Mouse (Mus musculus): ENCODE measurements around the gene Ivl.

DNA sequence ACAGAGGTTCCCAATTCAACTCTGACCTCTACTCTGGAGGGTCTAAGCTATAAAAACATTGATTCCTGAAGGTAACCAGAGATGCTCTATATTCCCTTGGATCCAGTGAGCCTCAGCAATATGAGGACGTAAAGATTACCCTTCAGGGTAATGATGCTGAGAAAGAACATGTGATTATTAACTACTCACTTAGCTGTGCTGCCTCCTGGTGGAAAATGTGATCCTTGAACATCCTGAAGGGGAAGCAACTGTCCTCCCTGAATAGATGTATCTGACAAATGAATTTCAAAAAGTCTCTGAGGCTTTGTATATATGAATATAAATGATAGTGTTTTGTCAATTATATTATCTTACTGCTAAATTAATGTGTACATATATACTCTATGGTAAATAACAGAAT lies 26.9 kb upstream of the Ivl start:
- TF ChIP-seq CTCF (IDR thresholded peaks at IDR 0.05; ENCODE audit: low read depth) = peak; percentile 10; the same call in 1 of the 2 replicates
- no peak for TF ChIP-seq EP300 (IDR thresholded peaks at IDR 0.05; ENCODE audit: low read depth)
